Mouse (Mus musculus): ENCODE measurements around the gene Ryr2.

DNA sequence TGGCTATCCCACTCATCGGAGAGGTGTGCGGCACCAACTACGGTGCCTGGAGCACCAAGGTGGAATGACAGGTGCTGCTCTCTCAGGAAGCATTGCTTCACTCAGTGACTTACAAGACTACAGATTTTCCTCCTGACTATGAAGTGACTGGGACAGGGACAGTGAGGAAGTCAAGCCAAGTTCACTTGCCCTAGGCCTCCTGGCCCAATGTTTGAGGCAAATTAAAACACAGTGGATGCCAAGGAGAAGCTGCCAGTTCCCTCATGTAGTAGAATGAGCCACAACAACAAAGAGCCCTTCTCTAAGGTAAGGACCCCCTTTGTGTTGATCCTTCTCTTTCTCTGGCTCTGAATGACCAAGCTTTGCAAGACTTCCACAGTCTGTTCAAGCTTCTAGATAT, 121.7 kb downstream of the Ryr2 start:
- TF ChIP-seq CTCF (IDR thresholded peaks at IDR 0.05; ENCODE audit: low read depth) (no peak), EP300 (IDR thresholded peaks at IDR 0.05; ENCODE audit: low read depth) (no peak)
